Mouse (Mus musculus): ENCODE measurements around the gene Fabp6.

Fabp6 gene

GRCm38 (mm10) chr11:43601440-43601839 is at the start of gene Fabp6:
TSS of gene Fabp6 (minus strand) at chr11:43601540.
- DNase-seq (ENCODE audit: low read depth): no peak

- DNase-seq (ENCODE audit: low read depth): no peak
These were observed 43.9 kb upstream of the Fabp6 start for GRCm38 (mm10) chr11:43645286-43645685.

- DNase-seq (ENCODE audit: low read depth): no peak
These were observed 41.8 kb upstream of the Fabp6 start for GRCm38 (mm10) chr11:43643180-43643591.

GRCm38 (mm10) chr11:43638486-43638885 is 37.1 kb upstream of the Fabp6 start:
- no peak for DNase-seq (ENCODE audit: low read depth)

GRCm38 (mm10) chr11:43636761-43637160 is 35.4 kb upstream of the Fabp6 start:
- DNase-seq (ENCODE audit: low read depth): no peak

- DNase-seq (ENCODE audit: low read depth): no peak
These were observed 32.5 kb upstream of the Fabp6 start for GRCm38 (mm10) chr11:43633658-43634401.

- DNase-seq (ENCODE audit: low read depth): no peak
These were observed 31.8 kb upstream of the Fabp6 start for GRCm38 (mm10) chr11:43633165-43633564.

- DNase-seq (ENCODE audit: low read depth): no peak
These were observed 31.2 kb upstream of the Fabp6 start for GRCm38 (mm10) chr11:43632566-43632965.

- no peak for DNase-seq (ENCODE audit: low read depth)
These were observed 30.3 kb upstream of the Fabp6 start for GRCm38 (mm10) chr11:43631645-43632044.

- no peak for DNase-seq (ENCODE audit: low read depth)
These were observed 25.7 kb upstream of the Fabp6 start for GRCm38 (mm10) chr11:43626927-43627645.

GRCm38 (mm10) chr11:43626300-43626926 is 25.1 kb upstream of the Fabp6 start:
- DNase-seq (ENCODE audit: low read depth): no peak

- no peak for DNase-seq (ENCODE audit: low read depth)
These were observed 23.0 kb upstream of the Fabp6 start for GRCm38 (mm10) chr11:43624341-43624740.

- no peak for DNase-seq (ENCODE audit: low read depth)
These were observed 20.4 kb upstream of the Fabp6 start for GRCm38 (mm10) chr11:43621769-43622168.

- DNase-seq (ENCODE audit: low read depth): no peak
These were observed 17.1 kb upstream of the Fabp6 start for GRCm38 (mm10) chr11:43618403-43618802.

GRCm38 (mm10) chr11:43617924-43618323 is 16.6 kb upstream of the Fabp6 start:
- DNase-seq (ENCODE audit: low read depth): no peak

GRCm38 (mm10) chr11:43612834-43613488 is 11.6 kb upstream of the Fabp6 start:
- peak; percentile 51 for DNase-seq (ENCODE audit: low read depth)

- no peak for DNase-seq (ENCODE audit: low read depth)
These were observed 9.3 kb upstream of the Fabp6 start for GRCm38 (mm10) chr11:43610662-43611033.

- no peak for DNase-seq (ENCODE audit: low read depth)
These were observed 8.8 kb upstream of the Fabp6 start for GRCm38 (mm10) chr11:43610006-43610661.

GRCm38 (mm10) chr11:43608440-43608839 is 7.1 kb upstream of the Fabp6 start:
- no peak for DNase-seq (ENCODE audit: low read depth)

GRCm38 (mm10) chr11:43605859-43606258 is 4.5 kb upstream of the Fabp6 start:
- no peak for DNase-seq (ENCODE audit: low read depth)

- no peak for DNase-seq (ENCODE audit: low read depth)
These were observed 3.6 kb upstream of the Fabp6 start for GRCm38 (mm10) chr11:43604891-43605290.

GRCm38 (mm10) chr11:43604207-43604606 is 2.9 kb upstream of the Fabp6 start:
- no peak for DNase-seq (ENCODE audit: low read depth)
